Mouse (Mus musculus): Measurements from ENCODE around the gene Mrpl54. TPM values are rescaled to one million over a fixed set of nuclear protein-coding genes. Genes with fewer than 3 reads are reported as not detected.
A peak's percentile ranks its signal among the peaks of the same experiment; 100 is the strongest.

Gene Mrpl54
- polyA plus RNA-seq (2014; fragmentation: Nextera tagmentation; extraction: Ambion mirVana), result 240 and 276 TPM in 2 replicates

DNA sequence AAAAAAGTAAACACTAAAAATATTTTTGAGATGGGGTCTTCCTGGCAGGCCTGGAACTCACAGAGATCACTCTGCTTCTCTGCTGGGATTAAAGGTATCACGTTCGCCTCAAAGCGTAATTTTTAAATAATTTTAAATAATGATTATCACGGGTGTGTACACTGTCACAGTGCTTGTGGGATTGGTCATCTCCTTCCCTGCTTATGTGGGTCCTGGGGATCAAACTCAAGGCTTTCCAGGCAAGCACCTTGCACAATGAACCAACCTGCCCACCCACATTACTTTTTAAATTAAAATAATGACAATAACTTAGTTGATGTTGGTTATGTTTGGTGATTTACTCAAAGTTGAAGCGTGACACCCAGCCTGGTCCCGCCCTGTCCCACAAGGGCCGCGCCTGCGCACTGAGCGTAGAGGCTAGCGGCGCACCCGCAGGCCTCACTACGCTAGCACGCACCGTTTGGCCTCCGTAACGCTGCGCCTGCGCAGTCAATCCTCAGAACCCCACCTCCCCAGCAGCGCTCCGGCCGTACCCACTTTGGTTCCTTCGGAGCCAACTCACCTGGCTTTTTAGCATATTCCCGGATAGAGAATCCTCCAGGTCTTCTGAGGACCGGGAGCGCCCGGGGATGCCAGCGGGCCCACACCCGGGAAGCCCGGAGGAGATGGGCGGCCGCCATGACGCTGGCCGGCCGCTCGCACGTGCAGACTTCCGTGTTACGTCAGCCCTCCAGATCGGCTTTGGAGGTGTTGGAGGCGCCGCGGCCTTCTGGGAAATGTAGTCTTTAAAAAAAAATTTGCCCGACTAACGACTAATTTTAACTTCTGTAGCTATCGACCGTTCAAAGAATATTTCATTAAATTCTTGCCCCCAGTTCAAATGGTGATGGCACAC is at the start of gene Mrpl54, which contains the start of gene Apba3:
TSS of gene Mrpl54 (minus strand) at position 724 of the 895 bp plus-strand sequence.
TSS of gene Apba3 (plus strand) at position 750 of the 895 bp plus-strand sequence.
- Histone ChIP-seq H3K9me3 (ENCODE audit: control insufficient read depth, low read length) (no peaks in the 10 kb centered on the region), H3K27ac (ENCODE audit: low read depth, low read length) (peak within 1 kb of the TSS; percentile 79), H3K4me2 (replicated peaks; ENCODE audit: low read depth, low read length) (peak within 1 kb of the TSS; percentile 91), H3K4me3 (ENCODE audit: low read length) (peak within 1 kb of the TSS; percentile 79), H3K4me1 (ENCODE audit: control insufficient read depth, insufficient read depth, low read length) (peaks cover 19% of the 10 kb centered on the region; the same call in 1 of the 2 replicates), H3K27me3 (ENCODE audit: control insufficient read depth, insufficient read depth, low read length) (no peaks in the 10 kb centered on the region), H3K9ac (ENCODE audit: low read depth, low read length) (peak within 1 kb of the TSS; percentile 85), H3K36me3 (ENCODE audit: control insufficient read depth, insufficient read depth, low read length) (peaks cover 44% of the 10 kb centered on the region)
- peak; percentile 94 for ATAC-seq (ENCODE audit: low FRiP score, low TSS enrichment)
- under 1% methylated on average over 48 of the region's 48 CpGs for WGBS

DNA sequence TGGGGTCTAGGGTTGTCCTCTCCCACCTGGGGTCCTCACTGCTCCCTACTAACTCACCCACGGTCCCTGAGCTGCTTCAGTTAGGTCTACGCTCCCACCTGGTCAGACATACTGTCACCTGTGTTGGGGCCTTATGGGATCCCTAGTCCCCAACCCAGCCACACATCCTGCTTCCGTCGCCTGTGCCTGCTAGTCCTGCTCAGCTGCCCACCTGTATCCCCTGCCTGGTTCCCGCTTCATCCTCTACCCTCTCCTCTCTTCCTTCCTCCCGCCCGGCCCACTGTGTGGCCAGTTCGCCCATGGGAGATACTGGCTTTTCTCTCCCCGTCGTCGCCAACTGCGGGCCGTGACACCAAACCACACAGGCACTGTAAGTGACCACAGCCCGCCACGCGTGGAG is 48.9 kb upstream of the Mrpl54 start:
- Histone ChIP-seq H3K27ac (ENCODE audit: low read depth, low read length) (no peak overlapping the region), H3K4me1 (ENCODE audit: control insufficient read depth, insufficient read depth, low read length) (peaks cover 41% of the 10 kb centered on the region)
- WGBS, result 92% methylated on average over 16 of the region's 16 CpGs

DNA sequence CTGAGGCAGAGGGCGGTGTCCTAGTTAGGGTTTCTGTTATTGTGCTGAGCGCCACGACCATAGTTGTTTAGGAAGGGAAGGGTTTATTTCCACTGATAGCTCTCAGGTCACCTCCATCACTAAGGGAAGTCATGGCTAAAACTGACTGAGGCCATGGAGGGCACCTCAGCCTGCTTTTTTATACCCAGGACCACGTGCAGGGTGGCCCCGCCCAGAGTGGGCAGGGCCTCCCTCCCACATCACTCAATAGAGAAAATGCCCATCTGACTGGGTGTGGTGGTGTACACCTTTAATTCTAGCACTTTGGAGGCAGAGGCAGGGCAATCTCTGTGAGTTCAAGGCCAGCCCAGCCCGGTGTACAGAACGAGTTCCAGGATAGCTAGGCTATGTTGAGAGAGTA is 47.5 kb upstream of the Mrpl54 start:
- Histone ChIP-seq H3K27ac (ENCODE audit: low read depth, low read length) (no peak overlapping the region), H3K9ac (ENCODE audit: low read depth, low read length) (no peak overlapping the region), H3K4me1 (ENCODE audit: control insufficient read depth, insufficient read depth, low read length) (peaks cover 36% of the 10 kb centered on the region), H3K4me3 (ENCODE audit: low read length) (no peak overlapping the region), H3K4me2 (replicated peaks; ENCODE audit: low read depth, low read length) (no peak overlapping the region), H3K9me3 (ENCODE audit: control insufficient read depth, low read length) (no peaks in the 10 kb centered on the region), H3K27me3 (ENCODE audit: control insufficient read depth, insufficient read depth, low read length) (no peaks in the 10 kb centered on the region), H3K36me3 (ENCODE audit: control insufficient read depth, insufficient read depth, low read length) (peaks cover 77% of the 10 kb centered on the region)
- ATAC-seq (ENCODE audit: low FRiP score, low TSS enrichment), result no peak
- 79% methylated on average over 7 of the region's 7 CpGs for WGBS

More for the DNA sequence above, 48.9 kb upstream of the Mrpl54 start:
- Histone ChIP-seq H3K9me3 (ENCODE audit: control insufficient read depth, low read length) (no peaks in the 10 kb centered on the region), H3K27me3 (ENCODE audit: control insufficient read depth, insufficient read depth, low read length) (no peaks in the 10 kb centered on the region), H3K9ac (ENCODE audit: low read depth, low read length) (no peak overlapping the region), H3K4me3 (ENCODE audit: low read length) (no peak overlapping the region), H3K36me3 (ENCODE audit: control insufficient read depth, insufficient read depth, low read length) (peaks cover 63% of the 10 kb centered on the region), H3K4me2 (replicated peaks; ENCODE audit: low read depth, low read length) (no peak overlapping the region)
- no peak for ATAC-seq (ENCODE audit: low FRiP score, low TSS enrichment)

DNA sequence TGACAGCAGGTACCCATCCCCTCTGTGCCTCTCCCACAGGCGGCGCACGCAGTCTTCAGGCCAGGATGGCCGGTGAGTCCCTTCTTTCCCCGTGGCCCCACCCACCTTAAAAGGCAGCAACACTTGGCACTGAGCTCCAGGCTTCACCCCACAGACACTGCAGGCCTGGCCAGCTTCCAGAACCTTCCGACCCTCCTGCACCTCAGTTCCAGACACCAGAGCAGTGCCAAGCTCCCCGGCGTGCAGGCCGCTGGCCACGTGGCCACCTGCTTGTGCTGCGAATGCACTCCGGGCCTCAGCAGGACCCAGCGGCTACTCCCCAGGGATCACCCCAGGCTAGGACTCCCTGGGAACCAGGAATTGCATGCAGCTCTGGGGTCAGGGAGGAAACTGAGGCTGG is 46.8 kb upstream of the Mrpl54 start:
- H3K4me1 ChIP-seq (ENCODE audit: control insufficient read depth, insufficient read depth, low read length), result peaks cover 29% of the 10 kb centered on the region
- no peaks in the 10 kb centered on the region for H3K27me3 ChIP-seq (ENCODE audit: control insufficient read depth, insufficient read depth, low read length)
- no peaks in the 10 kb centered on the region for H3K9me3 ChIP-seq (ENCODE audit: control insufficient read depth, low read length)
- peaks cover 78% of the 10 kb centered on the region for H3K36me3 ChIP-seq (ENCODE audit: control insufficient read depth, insufficient read depth, low read length)
- no peak for ATAC-seq (ENCODE audit: low FRiP score, low TSS enrichment)
- no peak overlapping the region for H3K4me2 ChIP-seq (replicated peaks; ENCODE audit: low read depth, low read length)
- no peak overlapping the region for H3K9ac ChIP-seq (ENCODE audit: low read depth, low read length)
- 94% methylated on average over 13 of the region's 13 CpGs for WGBS
- no peak overlapping the region for H3K27ac ChIP-seq (ENCODE audit: low read depth, low read length)
- H3K4me3 ChIP-seq (ENCODE audit: low read length), result no peak overlapping the region

DNA sequence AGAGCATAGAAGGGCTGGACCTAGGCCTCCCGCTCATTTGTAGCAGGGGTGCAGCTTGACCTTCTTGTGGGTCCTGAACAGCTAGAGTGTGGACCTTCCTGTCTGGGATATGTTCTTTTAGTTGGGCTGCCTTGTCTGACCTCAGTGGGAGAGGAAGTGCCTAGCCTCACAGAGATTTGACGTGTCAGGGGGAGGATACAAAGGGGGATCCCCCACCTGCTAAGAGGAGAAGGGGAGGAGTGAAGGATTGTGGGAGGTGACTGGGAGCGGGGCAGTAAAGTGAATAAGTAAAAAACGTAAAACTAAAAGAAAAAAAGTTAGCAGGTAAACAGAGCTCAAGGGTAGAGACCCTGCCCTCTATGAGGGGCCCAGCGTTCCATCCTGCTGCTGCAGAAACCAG is 42.8 kb upstream of the Mrpl54 start:
- Histone ChIP-seq H3K9ac (ENCODE audit: low read depth, low read length) (no peak overlapping the region), H3K4me1 (ENCODE audit: control insufficient read depth, insufficient read depth, low read length) (0 out of 2 replicates have a peak, but pooled peaks cover 9% of the 10 kb centered on the region), H3K27me3 (ENCODE audit: control insufficient read depth, insufficient read depth, low read length) (no peaks in the 10 kb centered on the region), H3K4me2 (replicated peaks; ENCODE audit: low read depth, low read length) (no peak overlapping the region), H3K9me3 (ENCODE audit: control insufficient read depth, low read length) (no peaks in the 10 kb centered on the region), H3K4me3 (ENCODE audit: low read length) (no peak overlapping the region), H3K36me3 (ENCODE audit: control insufficient read depth, insufficient read depth, low read length) (peaks cover 84% of the 10 kb centered on the region), H3K27ac (ENCODE audit: low read depth, low read length) (no peak overlapping the region)
- 84% methylated on average over 5 of the region's 5 CpGs for WGBS
- ATAC-seq (ENCODE audit: low FRiP score, low TSS enrichment), result no peak

DNA sequence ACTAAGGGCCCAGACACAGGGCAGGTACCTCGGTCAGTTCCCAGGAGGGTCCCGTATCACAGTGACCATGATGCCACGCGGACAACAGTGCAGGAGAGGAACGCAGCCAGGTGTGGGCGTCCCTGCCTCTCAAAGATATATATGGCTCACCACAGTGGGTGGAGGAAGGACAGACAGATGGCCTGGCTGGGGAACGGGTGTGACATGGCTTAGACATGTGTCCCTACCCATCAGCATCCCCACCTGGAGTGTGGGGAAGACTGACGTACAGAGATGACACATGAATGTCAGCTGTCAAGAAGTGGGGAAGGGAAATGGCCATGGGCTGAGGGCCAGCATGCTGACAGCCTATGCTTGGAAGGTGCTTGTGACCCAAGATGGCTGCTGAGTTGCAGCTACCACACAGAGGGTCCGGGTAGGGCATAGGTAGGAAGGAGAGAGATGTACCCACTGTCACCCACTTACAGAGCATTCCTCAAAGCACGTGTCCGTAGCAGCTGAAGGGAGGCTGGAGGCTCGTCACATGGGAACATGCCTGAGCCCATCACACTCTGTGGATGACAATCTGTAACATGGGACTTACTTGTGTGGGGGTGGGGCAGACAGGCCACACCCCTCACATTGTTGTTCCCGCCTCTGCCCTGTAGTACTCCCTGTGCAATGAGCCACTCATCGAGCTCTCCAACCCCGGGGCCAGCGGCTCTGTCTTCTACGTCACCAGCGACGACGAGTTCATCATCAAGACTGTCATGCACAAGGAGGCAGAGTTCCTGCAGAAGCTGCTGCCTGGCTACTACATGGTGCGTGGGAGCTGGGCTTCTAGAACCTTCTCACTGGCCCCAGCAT is 40.3 kb upstream of the Mrpl54 start:
- no peak for ATAC-seq (ENCODE audit: low FRiP score, low TSS enrichment)
- WGBS, result 95% methylated on average over 21 of the region's 21 CpGs
- Histone ChIP-seq H3K9me3 (ENCODE audit: control insufficient read depth, low read length) (no peaks in the 10 kb centered on the region), H3K27me3 (ENCODE audit: control insufficient read depth, insufficient read depth, low read length) (no peaks in the 10 kb centered on the region), H3K4me3 (ENCODE audit: low read length) (no peak overlapping the region), H3K4me1 (ENCODE audit: control insufficient read depth, insufficient read depth, low read length) (peaks cover 20% of the 10 kb centered on the region; the same call in 1 of the 2 replicates), H3K36me3 (ENCODE audit: control insufficient read depth, insufficient read depth, low read length) (peaks cover 63% of the 10 kb centered on the region), H3K27ac (ENCODE audit: low read depth, low read length) (no peak overlapping the region), H3K4me2 (replicated peaks; ENCODE audit: low read depth, low read length) (no peak overlapping the region), H3K9ac (ENCODE audit: low read depth, low read length) (no peak overlapping the region)

DNA sequence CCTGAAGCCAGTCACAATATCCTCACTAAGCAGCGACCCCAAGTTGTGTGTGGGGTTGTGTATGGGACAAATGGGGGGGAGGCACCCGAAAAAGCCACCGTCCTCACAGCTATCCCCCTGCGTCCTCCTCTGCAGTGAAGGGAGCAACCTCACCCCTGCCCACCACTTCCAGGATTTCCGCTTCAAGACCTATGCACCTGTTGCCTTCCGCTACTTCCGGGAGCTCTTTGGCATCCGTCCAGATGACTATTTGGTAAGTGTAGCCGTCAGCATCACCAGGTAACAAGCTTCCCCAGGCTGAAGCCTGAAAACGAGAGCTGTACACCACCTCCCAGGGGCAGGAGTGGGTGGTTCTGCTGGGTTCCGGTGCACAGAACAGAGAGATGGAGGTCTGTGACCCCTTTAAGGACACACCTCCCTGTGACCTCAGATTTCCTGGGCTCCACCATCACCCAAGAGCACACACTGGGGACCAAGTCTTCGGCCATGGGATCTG is 39.5 kb upstream of the Mrpl54 start:
- Histone ChIP-seq H3K9me3 (ENCODE audit: control insufficient read depth, low read length) (no peaks in the 10 kb centered on the region), H3K4me3 (ENCODE audit: low read length) (no peak overlapping the region), H3K4me2 (replicated peaks; ENCODE audit: low read depth, low read length) (no peak overlapping the region), H3K27ac (ENCODE audit: low read depth, low read length) (no peak overlapping the region), H3K9ac (ENCODE audit: low read depth, low read length) (no peak overlapping the region), H3K36me3 (ENCODE audit: control insufficient read depth, insufficient read depth, low read length) (peaks cover 55% of the 10 kb centered on the region), H3K27me3 (ENCODE audit: control insufficient read depth, insufficient read depth, low read length) (no peaks in the 10 kb centered on the region), H3K4me1 (ENCODE audit: control insufficient read depth, insufficient read depth, low read length) (peaks cover 17% of the 10 kb centered on the region; the same call in 1 of the 2 replicates)
- 95% methylated on average over 12 of the region's 12 CpGs for WGBS
- ATAC-seq (ENCODE audit: low FRiP score, low TSS enrichment), result no peak

DNA sequence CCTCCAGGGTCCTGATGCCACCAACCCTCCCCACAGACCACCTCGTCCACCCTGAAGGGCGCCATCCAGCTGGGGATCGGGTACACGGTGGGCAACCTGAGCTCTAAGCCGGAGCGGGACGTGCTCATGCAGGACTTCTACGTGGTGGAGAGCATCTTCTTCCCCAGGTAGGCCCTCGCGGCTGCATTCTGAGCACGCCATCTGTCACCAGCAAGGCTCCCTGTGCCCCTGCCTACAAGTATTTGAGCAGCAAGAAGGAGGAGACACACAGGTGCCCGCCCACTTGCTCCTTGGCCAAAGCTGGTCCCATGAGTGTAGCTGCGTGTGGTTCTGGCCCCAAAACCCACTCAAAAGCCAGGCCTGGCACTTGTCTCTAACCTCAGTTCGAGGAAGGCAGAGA is 38.9 kb upstream of the Mrpl54 start:
- peaks cover 19% of the 10 kb centered on the region; the same call in 1 of the 2 replicates for H3K4me1 ChIP-seq (ENCODE audit: control insufficient read depth, insufficient read depth, low read length)
- H3K27me3 ChIP-seq (ENCODE audit: control insufficient read depth, insufficient read depth, low read length), result no peaks in the 10 kb centered on the region
- peaks cover 50% of the 10 kb centered on the region for H3K36me3 ChIP-seq (ENCODE audit: control insufficient read depth, insufficient read depth, low read length)
- H3K27ac ChIP-seq (ENCODE audit: low read depth, low read length), result no peak overlapping the region
- H3K4me2 ChIP-seq (replicated peaks; ENCODE audit: low read depth, low read length), result no peak overlapping the region
- no peaks in the 10 kb centered on the region for H3K9me3 ChIP-seq (ENCODE audit: control insufficient read depth, low read length)
- 90% methylated on average over 14 of the region's 14 CpGs for WGBS
- H3K4me3 ChIP-seq (ENCODE audit: low read length), result no peak overlapping the region
- H3K9ac ChIP-seq (ENCODE audit: low read depth, low read length), result no peak overlapping the region
- no peak for ATAC-seq (ENCODE audit: low FRiP score, low TSS enrichment)

Measured in kidney, embryonic 14.5 days (tissue).